Mouse (Mus musculus) forebrain, postnatal 0 days (tissue): ENCODE results near the gene Napsa. TPM values are rescaled to one million over a fixed set of nuclear protein-coding genes. Genes with fewer than 3 reads are reported as not detected.

Experiments
- ATAC-seq: fragments of 200-750 bp; cut with Nextera tagmentation; 2 replicates; pipeline ENCODE4 v1.8.0; 2017; ENCODE audit warnings: mild to moderate bottlenecking, moderate library complexity
- DNase-seq: peaks from one replicate; pipeline ENCODE4 v3.0.0-alpha.2; 2015
- H3K27ac ChIP-seq: fragments of 300-500 bp; sonication (generic); 2 replicates; pipeline ENCODE4 v1.5.1; 2014; ENCODE audit warnings: low read depth, mild to moderate bottlenecking, antibody characterized with exemption, low read length, moderate library complexity, mixed read lengths
- H3K27me3 ChIP-seq: fragments of 300-500 bp; sonication (generic); 2 replicates; pipeline ENCODE4 v1.6.1; 2014; ENCODE audit warnings: mild to moderate bottlenecking, low read length, mixed read lengths; ENCODE audit not compliant: insufficient read depth
- H3K36me3 ChIP-seq: fragments of 300-500 bp; sonication (generic); 2 replicates; pipeline ENCODE4 v1.6.1; 2014; ENCODE audit warnings: mild to moderate bottlenecking, moderate library complexity; ENCODE audit not compliant: insufficient read depth
- H3K4me1 ChIP-seq: fragments of 300-500 bp; sonication (generic); 2 replicates; pipeline ENCODE4 v1.6.1; 2014; ENCODE audit warnings: antibody characterized with exemption; ENCODE audit not compliant: insufficient read depth
- H3K4me2 ChIP-seq: fragments of 300-500 bp; sonication (generic); 2 replicates; pipeline ENCODE4 v1.6.1; 2014; ENCODE audit warnings: low read depth, mild to moderate bottlenecking, moderate library complexity
- H3K4me3 ChIP-seq: fragments of 300-500 bp; sonication (generic); 2 replicates; pipeline ENCODE4 v1.5.1; 2014; ENCODE audit warnings: low read depth, low read length, mixed read lengths
- H3K9ac ChIP-seq: fragments of 300-500 bp; sonication (generic); 2 replicates; pipeline ENCODE4 v1.6.1; 2014; ENCODE audit warnings: mild to moderate bottlenecking
- H3K9me3 ChIP-seq: fragments of 300-500 bp; sonication (generic); 2 replicates; pipeline ENCODE4 v1.6.1; 2016; ENCODE audit warnings: low read length
- CTCF ChIP-seq: sonication (generic); IDR thresholded peaks from 2 replicates; pipeline ENCODE4 v1.5.1; 2016; ENCODE audit warnings: antibody characterized with exemption, control low read depth, low read depth
- WGBS: fragments of 180-500 bp; shearing (Covaris S2); extraction: QIAGEN DNeasy Blood & Tissue Kit; methylation state at CpG from one replicate; pipeline ENCODE4 v1.1.7; 2014; 5-methylcytosine and 5-hydroxymethylcytosine counted together
- polyA plus RNA-seq: library from polyadenylated mRNA; unstranded; fragments of >200 nt; fragmentation: Nextera tagmentation; extraction: Ambion mirVana; gene quantifications from 2 replicates; pipeline ENCODE4 v1.2.1, GENCODE M21; 2015
- total RNA-seq: library from RNA; depleted of rRNA; stranded (reverse); fragments of >200 nt; gene quantifications from 2 replicates; pipeline ENCODE4 v1.2.3, GENCODE M21; 2014

The Napsa gene
- total and polyA plus RNA-seq, 2 experiments from 2014 or later = 0.24 to 0.71 TPM

DNA sequence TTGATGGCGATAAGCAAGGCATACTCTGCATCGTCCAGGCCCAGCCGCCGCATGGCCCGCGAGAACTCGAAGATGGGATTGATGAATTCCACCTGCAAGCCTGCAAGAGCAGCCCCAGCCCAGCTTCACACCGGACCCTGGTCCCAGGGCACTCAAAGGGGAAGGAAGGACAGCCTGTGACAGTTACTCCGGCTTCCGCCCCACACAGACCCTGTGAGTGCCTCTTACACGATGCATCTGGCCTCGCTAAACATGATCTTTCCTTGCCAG lies 21.8 kb upstream of the Napsa start:
- H3K4me3 ChIP-seq = no peak overlapping the region
- no peak overlapping the region for H3K4me2 ChIP-seq
- DNase-seq (no peak), ATAC-seq (no peak)
- H3K36me3 ChIP-seq = peaks cover 26% of the 10 kb centered on the region
- no peaks in the 10 kb centered on the region for H3K9me3 ChIP-seq
- H3K9ac ChIP-seq = no peak overlapping the region
- no peak overlapping the region for H3K27ac ChIP-seq
- no peak for TF ChIP-seq CTCF
- H3K27me3 ChIP-seq = no peaks in the 10 kb centered on the region
- WGBS = 98% methylated on average over 12 of the region's 12 CpGs
- peaks cover 8% of the 10 kb centered on the region; the same call in 1 of the 2 replicates for H3K4me1 ChIP-seq

DNA sequence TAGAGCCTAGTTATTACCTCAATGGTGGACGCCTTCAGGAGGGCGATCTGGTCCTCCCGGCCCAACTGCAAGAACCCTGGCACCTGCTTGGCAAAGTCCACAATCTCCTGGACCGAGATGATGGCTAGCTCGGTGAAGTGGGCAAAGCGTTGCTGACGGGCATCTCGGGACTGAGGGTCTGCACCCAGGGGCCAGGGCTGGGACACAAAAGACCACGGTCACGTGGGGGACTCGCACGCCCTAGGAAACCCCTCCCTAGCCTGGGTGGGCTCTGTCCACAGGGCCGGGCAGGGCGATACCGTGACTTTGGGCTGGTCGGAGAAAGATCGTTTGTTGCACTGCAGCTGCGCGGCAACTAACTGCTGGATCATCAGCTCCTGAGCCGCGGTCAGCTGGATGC lies 20.9 kb upstream of the Napsa start:
- peaks cover 8% of the 10 kb centered on the region; the same call in 1 of the 2 replicates for H3K4me1 ChIP-seq
- no peaks in the 10 kb centered on the region for H3K9me3 ChIP-seq
- TF ChIP-seq CTCF = no peak
- no peak for ATAC-seq
- H3K4me2 ChIP-seq = no peak overlapping the region
- H3K27me3 ChIP-seq = no peaks in the 10 kb centered on the region
- no peak overlapping the region for H3K27ac ChIP-seq
- no peak overlapping the region for H3K9ac ChIP-seq
- DNase-seq = no peak
- H3K4me3 ChIP-seq = no peak overlapping the region
- 91% methylated on average over 21 of the region's 21 CpGs for WGBS
- H3K36me3 ChIP-seq = peaks cover 26% of the 10 kb centered on the region

DNA sequence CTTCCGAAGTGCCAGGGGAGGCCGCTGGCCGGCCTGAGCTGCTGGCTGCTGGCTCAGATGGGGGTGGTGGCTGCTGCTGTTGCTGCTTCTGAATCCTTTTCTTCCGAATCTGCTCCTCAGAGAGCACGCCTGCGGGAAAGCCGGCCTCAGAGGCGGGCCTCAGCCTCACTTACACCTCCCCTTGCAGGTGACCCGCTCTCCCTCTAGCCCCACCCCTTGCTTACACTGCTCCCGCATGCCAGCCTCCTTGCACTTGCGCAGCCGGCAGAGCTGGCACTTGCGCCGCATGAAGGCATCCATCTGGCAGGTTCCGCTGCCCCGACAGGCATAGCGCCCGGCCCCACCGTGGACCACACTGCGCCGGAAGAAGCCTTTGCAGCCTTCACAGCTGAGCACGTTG lies 20.4 kb upstream of the Napsa start:
- TF ChIP-seq CTCF = no peak
- 86% methylated on average over 22 of the region's 22 CpGs for WGBS

DNA sequence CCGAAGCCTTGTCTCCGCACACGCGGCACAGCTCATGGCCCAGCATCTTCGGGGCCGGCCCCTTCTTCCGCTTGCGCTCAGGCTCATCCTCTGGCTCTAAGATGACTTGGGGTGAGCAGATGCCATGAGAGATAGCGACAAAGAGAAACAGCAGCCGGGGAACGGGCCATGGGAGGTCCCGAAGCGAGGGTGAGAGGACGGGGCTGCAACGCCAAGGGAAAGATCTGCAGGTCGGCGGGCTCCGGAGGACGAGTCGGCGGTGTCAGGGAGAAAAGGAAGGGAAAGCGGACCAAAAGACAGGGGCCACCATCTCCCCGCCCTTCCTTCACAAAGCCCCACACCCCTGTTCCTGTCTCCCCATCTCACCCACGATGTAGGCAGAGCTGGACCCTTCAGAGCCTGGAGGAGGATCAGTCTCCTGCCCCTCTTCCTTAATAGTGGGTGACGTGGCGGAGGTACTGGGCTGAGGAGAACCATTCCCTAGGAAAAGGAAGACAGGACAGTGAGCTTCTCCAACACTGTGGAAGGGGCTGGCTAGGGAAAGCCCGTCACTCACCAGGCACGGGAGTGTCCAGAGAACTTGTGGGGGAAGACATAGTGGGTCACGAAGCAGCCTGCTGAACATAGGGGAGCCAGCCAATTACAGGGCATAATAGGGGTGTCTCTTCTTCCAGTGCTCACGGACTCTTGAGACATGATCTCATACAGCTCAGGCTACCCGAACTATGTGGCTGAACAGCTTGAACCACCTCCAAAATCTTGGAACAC lies 19.9 kb upstream of the Napsa start:
- Histone ChIP-seq H3K4me3 (no peak overlapping the region; the same call in 1 of the 2 replicates), H3K4me1 (peaks cover 8% of the 10 kb centered on the region; the same call in 1 of the 2 replicates), H3K27me3 (no peaks in the 10 kb centered on the region; the same call in 1 of the 2 replicates), H3K9me3 (no peaks in the 10 kb centered on the region), H3K27ac (no peak overlapping the region), H3K36me3 (peaks cover 26% of the 10 kb centered on the region), H3K4me2 (peak overlapping the region; percentile 78; the same call in 1 of the 2 replicates), H3K9ac (no peak overlapping the region)
- WGBS = 88% methylated on average over 31 of the region's 31 CpGs
- no peak for TF ChIP-seq CTCF
- ATAC-seq (no peak), DNase-seq (no peak)

More for the DNA sequence above, 20.4 kb upstream of the Napsa start:
- ATAC-seq (no peak), DNase-seq (no peak)
- no peaks in the 10 kb centered on the region for H3K27me3 ChIP-seq
- no peaks in the 10 kb centered on the region for H3K9me3 ChIP-seq
- H3K4me2 ChIP-seq = no peak overlapping the region
- H3K9ac ChIP-seq = no peak overlapping the region
- no peak overlapping the region for H3K4me3 ChIP-seq
- H3K36me3 ChIP-seq = peaks cover 26% of the 10 kb centered on the region
- peaks cover 8% of the 10 kb centered on the region; the same call in 1 of the 2 replicates for H3K4me1 ChIP-seq
- H3K27ac ChIP-seq = no peak overlapping the region

DNA sequence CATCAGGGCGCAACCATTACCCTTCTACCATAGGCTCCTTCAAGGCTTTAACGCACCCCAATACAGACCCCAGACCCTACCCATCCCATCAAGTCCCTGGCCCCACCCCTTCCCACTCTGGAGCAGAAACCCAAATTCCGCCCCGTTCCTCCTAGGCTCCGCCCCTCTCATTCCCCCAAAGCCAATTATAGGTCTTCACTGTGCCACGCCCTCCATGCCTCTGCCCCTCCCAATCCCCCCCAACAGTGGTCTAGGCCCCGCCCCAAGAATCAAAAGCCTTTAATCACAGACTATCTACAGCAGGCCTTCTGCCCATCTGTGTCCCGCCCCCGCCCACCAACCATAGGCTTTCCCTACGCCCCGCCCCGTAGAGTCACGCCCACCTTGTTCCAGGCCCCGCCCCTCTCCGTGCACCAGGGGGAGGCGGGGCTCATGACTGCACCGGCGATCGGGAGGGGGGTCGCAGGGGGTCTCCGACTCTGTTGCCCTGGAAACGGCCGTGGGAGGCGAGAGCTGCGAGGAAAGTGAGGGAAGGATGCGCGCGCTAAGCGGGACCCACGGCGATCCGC lies 18.9 kb upstream of the Napsa start:
- ATAC-seq = peak; percentile 65

DNA sequence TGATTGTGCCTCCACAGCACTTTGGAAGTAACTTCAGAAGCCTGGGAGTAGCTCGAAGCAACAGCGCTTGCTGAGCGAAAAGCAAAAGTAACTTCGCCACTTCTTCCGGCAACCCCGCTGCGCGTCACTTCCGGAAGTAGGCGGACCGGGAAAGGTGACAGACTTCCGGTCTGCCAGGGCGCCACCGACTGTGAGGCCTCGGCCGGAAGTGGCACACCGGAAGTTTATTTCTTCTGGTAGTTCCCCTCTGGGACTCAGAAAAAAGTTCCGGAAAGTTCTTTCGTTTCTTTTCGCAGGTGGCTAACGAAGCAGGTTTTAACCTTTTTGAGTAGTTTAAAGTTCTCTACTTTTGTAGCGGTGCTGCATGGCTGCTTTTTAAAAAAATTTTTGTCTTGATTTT lies 18.4 kb upstream of the Napsa start, which contains the start of gene Nr1h2:
Gene Nr1h2, minus strand, starts transcription at position 126 of the 400 bp plus-strand sequence.
- under 1% methylated on average over 22 of the region's 22 CpGs for WGBS
- Histone ChIP-seq H3K4me3 (peak within 1 kb of the TSS; percentile 64), H3K4me1 (no peaks in the 10 kb centered on the region), H3K36me3 (peaks cover 26% of the 10 kb centered on the region), H3K9me3 (no peaks in the 10 kb centered on the region), H3K27ac (peak within 1 kb of the TSS; percentile 80), H3K4me2 (peak within 1 kb of the TSS; percentile 78), H3K9ac (peak within 1 kb of the TSS; percentile 18; the same call in 1 of the 2 replicates), H3K27me3 (no peaks in the 10 kb centered on the region; the same call in 1 of the 2 replicates)
- DNase-seq (peak; percentile 96), ATAC-seq (peak; percentile 87)
- TF ChIP-seq CTCF = no peak

More for the DNA sequence above, 18.9 kb upstream of the Napsa start:
- Histone ChIP-seq H3K4me3 (peak overlapping the region; percentile 64), H3K27me3 (no peaks in the 10 kb centered on the region; the same call in 1 of the 2 replicates), H3K4me2 (peak overlapping the region; percentile 78), H3K27ac (peak overlapping the region; percentile 80), H3K4me1 (peaks cover 2% of the 10 kb centered on the region; the same call in 1 of the 2 replicates), H3K36me3 (peaks cover 26% of the 10 kb centered on the region), H3K9ac (peak overlapping the region; percentile 18; the same call in 1 of the 2 replicates), H3K9me3 (no peaks in the 10 kb centered on the region)
- 2% methylated on average over 32 of the region's 32 CpGs for WGBS
- TF ChIP-seq CTCF = no peak
- DNase-seq = peak; percentile 83

DNA sequence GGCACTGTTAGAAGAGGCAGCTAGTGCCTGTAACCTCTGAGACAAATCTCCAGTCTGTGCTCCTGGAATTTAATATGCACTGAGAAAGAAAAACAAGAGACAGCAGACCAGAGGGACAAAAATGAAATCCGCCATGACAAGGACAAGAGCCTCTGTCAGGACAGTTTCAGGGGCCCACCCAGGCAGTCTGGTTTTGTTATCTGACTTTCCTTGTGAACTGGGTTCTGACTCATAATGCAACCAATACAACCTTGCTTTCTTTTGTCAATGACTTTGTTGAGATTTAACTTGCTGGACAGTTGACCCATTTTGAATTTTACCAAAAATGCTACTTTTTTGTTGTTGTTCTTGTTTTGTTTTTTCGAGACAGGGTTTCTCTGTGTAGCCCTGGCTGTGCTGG lies 14.6 kb upstream of the Napsa start:
- no peak for ATAC-seq
- TF ChIP-seq CTCF = no peak
- no peak overlapping the region for H3K4me2 ChIP-seq

More for the DNA sequence above, 14.6 kb upstream of the Napsa start:
- Histone ChIP-seq H3K36me3 (no peaks in the 10 kb centered on the region), H3K27ac (no peak overlapping the region), H3K9ac (no peak overlapping the region), H3K4me1 (no peaks in the 10 kb centered on the region), H3K9me3 (no peaks in the 10 kb centered on the region), H3K4me3 (no peak overlapping the region), H3K27me3 (no peaks in the 10 kb centered on the region; the same call in 1 of the 2 replicates)
- no peak for DNase-seq
- 67% methylated on average over 2 of the region's 2 CpGs for WGBS
